Mouse (Mus musculus) layer of hippocampus, adult 11-12 months (tissue): ENCODE results near the gene Gm37240.

Experiments
- DNase-seq: peaks from one replicate; pipeline ENCODE4 v3.0.0; 2022; ENCODE audit warnings: low spot score

Gm37240 gene

GRCm38 (mm10) chr3:85635126-85635419 lies 252.2 kb downstream of the Gm37240 start:
- no peak for DNase-seq

GRCm38 (mm10) chr3:85634389-85635125 lies 252.8 kb downstream of the Gm37240 start:
- no peak for DNase-seq

GRCm38 (mm10) chr3:85633733-85634132 lies 253.6 kb downstream of the Gm37240 start:
- DNase-seq: no peak

- no peak for DNase-seq
Measured at GRCm38 (mm10) chr3:85629895-85630510, 257.3 kb downstream of the Gm37240 start.

- DNase-seq: no peak
Measured at GRCm38 (mm10) chr3:85619751-85620150, 267.6 kb downstream of the Gm37240 start.

- DNase-seq: no peak
Measured at GRCm38 (mm10) chr3:85619345-85619744, 268.0 kb downstream of the Gm37240 start.

- no peak for DNase-seq
Measured at GRCm38 (mm10) chr3:85618885-85619284, 268.4 kb downstream of the Gm37240 start.

GRCm38 (mm10) chr3:85616389-85616788 lies 270.9 kb downstream of the Gm37240 start:
- no peak for DNase-seq

GRCm38 (mm10) chr3:85607753-85608152 lies 279.6 kb downstream of the Gm37240 start:
- no peak for DNase-seq

- no peak for DNase-seq
Measured at GRCm38 (mm10) chr3:85606912-85607311, 280.4 kb downstream of the Gm37240 start.

GRCm38 (mm10) chr3:85603811-85604210 lies 283.5 kb downstream of the Gm37240 start:
- no peak for DNase-seq

- no peak for DNase-seq
Measured at GRCm38 (mm10) chr3:85601841-85602305, 285.4 kb downstream of the Gm37240 start.

GRCm38 (mm10) chr3:85599526-85599925 lies 287.8 kb downstream of the Gm37240 start:
- DNase-seq: no peak

- no peak for DNase-seq
Measured at GRCm38 (mm10) chr3:85594452-85594851, 292.9 kb downstream of the Gm37240 start.

GRCm38 (mm10) chr3:85592640-85593252 lies 294.6 kb downstream of the Gm37240 start:
- no peak for DNase-seq

- no peak for DNase-seq
Measured at GRCm38 (mm10) chr3:85592067-85592466, 295.3 kb downstream of the Gm37240 start.

- no peak for DNase-seq
Measured at GRCm38 (mm10) chr3:85590090-85590754, 297.1 kb downstream of the Gm37240 start.

- DNase-seq: no peak
Measured at GRCm38 (mm10) chr3:85588701-85589100, 298.6 kb downstream of the Gm37240 start.

- DNase-seq: no peak
Measured at GRCm38 (mm10) chr3:85584966-85585365, 302.4 kb downstream of the Gm37240 start.

- DNase-seq: no peak
Measured at GRCm38 (mm10) chr3:85583194-85583593, 304.1 kb downstream of the Gm37240 start.

- no peak for DNase-seq
Measured at GRCm38 (mm10) chr3:85582726-85583125, 304.6 kb downstream of the Gm37240 start.
